Mouse (Mus musculus) stomach, embryonic 15.5 days (tissue): ENCODE results near the gene Larp6. TPM values are rescaled to one million over a fixed set of nuclear protein-coding genes. Genes with fewer than 3 reads are reported as not detected.

Experiments used
- ATAC-seq: fragments of 200-750 bp; cut with Nextera tagmentation; 2 replicates; pipeline ENCODE4 v1.8.0; 2017; ENCODE audit warnings: low read depth, moderate number of reproducible peaks, moderate TSS enrichment; ENCODE audit not compliant: insufficient read depth, low FRiP score
- H3K27ac ChIP-seq: fragments of 300-500 bp; sonication (generic); 2 replicates; pipeline ENCODE4 v1.5.1; 2015; ENCODE audit warnings: mild to moderate bottlenecking, inconsistent platforms
- H3K27me3 ChIP-seq: fragments of 300-500 bp; sonication (generic); replicated peaks from 2 replicates; pipeline ENCODE4 v1.6.1; 2015; ENCODE audit warnings: inconsistent platforms
- H3K36me3 ChIP-seq: fragments of 300-500 bp; sonication (generic); 2 replicates; pipeline ENCODE4 v1.6.1; 2015; ENCODE audit warnings: inconsistent platforms
- H3K4me1 ChIP-seq: fragments of 300-500 bp; sonication (generic); 2 replicates; pipeline ENCODE4 v1.6.1; 2015; ENCODE audit warnings: inconsistent platforms
- H3K4me2 ChIP-seq: fragments of 300-500 bp; sonication (generic); 2 replicates; pipeline ENCODE4 v1.6.1; 2015; ENCODE audit warnings: mild to moderate bottlenecking, inconsistent platforms
- H3K4me3 ChIP-seq: fragments of 300-500 bp; sonication (generic); replicated peaks from 2 replicates; pipeline ENCODE4 v1.5.1; 2015; ENCODE audit warnings: inconsistent platforms
- H3K9ac ChIP-seq: fragments of 300-500 bp; sonication (generic); 2 replicates; pipeline ENCODE4 v1.6.1; 2015; ENCODE audit warnings: inconsistent platforms
- H3K9me3 ChIP-seq: fragments of 300-500 bp; sonication (generic); 2 replicates; pipeline ENCODE4 v1.6.1; 2016; ENCODE audit warnings: inconsistent platforms
- WGBS: fragments of 180-500 bp; shearing (Covaris S2); methylation state at CpG from one replicate; pipeline ENCODE4 v1.1.7; 2015; 5-methylcytosine and 5-hydroxymethylcytosine counted together
- polyA plus RNA-seq: library from polyadenylated mRNA; unstranded; fragments of >200 nt; fragmentation: Nextera tagmentation; extraction: Ambion mirVana; gene quantifications from 2 replicates; pipeline ENCODE4 v1.2.1, GENCODE M21; 2015

Larp6 gene
- polyA plus RNA-seq, result 2.2 and 2.3 TPM in 2 replicates

GRCm38 (mm10) chr9:60712771-60713541 is at the start of gene Larp6:
Larp6 (plus strand) TSS chr9:60712989.
- Histone ChIP-seq H3K9me3 (no peaks in the 10 kb centered on the region), H3K4me1 (peaks cover 12% of the 10 kb centered on the region; the same call in 1 of the 2 replicates), H3K4me3 (peak within 1 kb of the TSS; percentile 60), H3K9ac (peak within 1 kb of the TSS; percentile 49), H3K27ac (no peak within 1 kb of the TSS), H3K4me2 (peak within 1 kb of the TSS; percentile 98), H3K27me3 (0 out of 2 replicates have a peak, but pooled peaks cover 2% of the 10 kb centered on the region), H3K36me3 (no peaks in the 10 kb centered on the region)
- ATAC-seq, result peak; percentile 39; the same call in 1 of the 2 replicates
- WGBS, result 3% methylated on average over 58 of the region's 66 CpGs

GRCm38 (mm10) chr9:60664385-60664784 is 48.4 kb upstream of the Larp6 start:
- Histone ChIP-seq H3K4me1 (no peaks in the 10 kb centered on the region), H3K9ac (no peak overlapping the region), H3K36me3 (no peaks in the 10 kb centered on the region), H3K4me2 (no peak overlapping the region), H3K4me3 (no peak overlapping the region), H3K27me3 (no peaks in the 10 kb centered on the region), H3K9me3 (no peaks in the 10 kb centered on the region), H3K27ac (no peak overlapping the region)
- no peak for ATAC-seq
- WGBS, result 92% methylated on average over 12 of the region's 12 CpGs

- no peak for ATAC-seq
- no peaks in the 10 kb centered on the region for H3K27me3 ChIP-seq
- H3K4me3 ChIP-seq, result no peak overlapping the region
- H3K4me1 ChIP-seq, result no peaks in the 10 kb centered on the region
- no peaks in the 10 kb centered on the region for H3K36me3 ChIP-seq
- no peak overlapping the region for H3K27ac ChIP-seq
- WGBS, result 87% methylated on average over 5 of the region's 5 CpGs
- H3K9me3 ChIP-seq, result no peaks in the 10 kb centered on the region
- H3K4me2 ChIP-seq, result no peak overlapping the region
- H3K9ac ChIP-seq, result no peak overlapping the region
These were observed 47.9 kb upstream of the Larp6 start for GRCm38 (mm10) chr9:60664866-60665265.

GRCm38 (mm10) chr9:60665535-60665934 is 47.3 kb upstream of the Larp6 start:
- no peak overlapping the region for H3K9ac ChIP-seq
- ATAC-seq, result no peak
- no peaks in the 10 kb centered on the region for H3K4me1 ChIP-seq
- no peak overlapping the region for H3K4me2 ChIP-seq
- no peaks in the 10 kb centered on the region for H3K9me3 ChIP-seq
- 93% methylated on average over 3 of the region's 3 CpGs for WGBS
- H3K4me3 ChIP-seq, result no peak overlapping the region
- no peaks in the 10 kb centered on the region for H3K36me3 ChIP-seq
- H3K27ac ChIP-seq, result no peak overlapping the region
- H3K27me3 ChIP-seq, result no peaks in the 10 kb centered on the region

- no peaks in the 10 kb centered on the region for H3K4me1 ChIP-seq
- H3K9me3 ChIP-seq, result no peaks in the 10 kb centered on the region
- no peaks in the 10 kb centered on the region for H3K36me3 ChIP-seq
- no peaks in the 10 kb centered on the region for H3K27me3 ChIP-seq
- 92% methylated on average over 6 of the region's 6 CpGs for WGBS
- ATAC-seq, result no peak
- no peak overlapping the region for H3K9ac ChIP-seq
- no peak overlapping the region for H3K4me3 ChIP-seq
- H3K4me2 ChIP-seq, result no peak overlapping the region
- H3K27ac ChIP-seq, result no peak overlapping the region
These were observed 43.9 kb upstream of the Larp6 start for GRCm38 (mm10) chr9:60668886-60669285.

GRCm38 (mm10) chr9:60672568-60672967 is 40.2 kb upstream of the Larp6 start:
- Histone ChIP-seq H3K4me3 (no peak overlapping the region), H3K27me3 (no peaks in the 10 kb centered on the region), H3K9me3 (no peaks in the 10 kb centered on the region), H3K27ac (no peak overlapping the region), H3K36me3 (no peaks in the 10 kb centered on the region), H3K9ac (no peak overlapping the region), H3K4me2 (no peak overlapping the region), H3K4me1 (no peaks in the 10 kb centered on the region)
- 94% methylated on average over 6 of the region's 6 CpGs for WGBS
- ATAC-seq, result no peak

- H3K36me3 ChIP-seq, result no peaks in the 10 kb centered on the region
- no peaks in the 10 kb centered on the region for H3K4me1 ChIP-seq
- no peak overlapping the region for H3K4me3 ChIP-seq
- no peak overlapping the region for H3K27ac ChIP-seq
- ATAC-seq, result no peak
- H3K4me2 ChIP-seq, result no peak overlapping the region
- no peaks in the 10 kb centered on the region for H3K27me3 ChIP-seq
- no peaks in the 10 kb centered on the region for H3K9me3 ChIP-seq
- H3K9ac ChIP-seq, result no peak overlapping the region
These were observed 38.0 kb upstream of the Larp6 start for GRCm38 (mm10) chr9:60674780-60675179.

GRCm38 (mm10) chr9:60676429-60676828 is 36.4 kb upstream of the Larp6 start:
- H3K27me3 ChIP-seq, result no peaks in the 10 kb centered on the region
- H3K36me3 ChIP-seq, result no peaks in the 10 kb centered on the region
- ATAC-seq, result no peak
- no peaks in the 10 kb centered on the region for H3K9me3 ChIP-seq
- no peaks in the 10 kb centered on the region for H3K4me1 ChIP-seq
- no peak overlapping the region for H3K27ac ChIP-seq
- no peak overlapping the region for H3K4me2 ChIP-seq
- H3K9ac ChIP-seq, result no peak overlapping the region
- 88% methylated on average over 4 of the region's 4 CpGs for WGBS
- no peak overlapping the region for H3K4me3 ChIP-seq

- no peak for ATAC-seq
- WGBS, result 64% methylated on average over 5 of the region's 5 CpGs
- Histone ChIP-seq H3K4me1 (no peaks in the 10 kb centered on the region), H3K9me3 (no peaks in the 10 kb centered on the region), H3K27me3 (no peaks in the 10 kb centered on the region), H3K4me2 (no peak overlapping the region), H3K9ac (no peak overlapping the region), H3K36me3 (no peaks in the 10 kb centered on the region), H3K27ac (no peak overlapping the region), H3K4me3 (no peak overlapping the region)
These were observed 33.9 kb upstream of the Larp6 start for GRCm38 (mm10) chr9:60678913-60679312.

GRCm38 (mm10) chr9:60681005-60681404 is 31.8 kb upstream of the Larp6 start:
- no peaks in the 10 kb centered on the region for H3K4me1 ChIP-seq
- H3K36me3 ChIP-seq, result no peaks in the 10 kb centered on the region
- no peaks in the 10 kb centered on the region for H3K9me3 ChIP-seq
- WGBS, result 92% methylated on average over 3 of the region's 3 CpGs
- no peak for ATAC-seq
- no peak overlapping the region for H3K4me3 ChIP-seq
- H3K4me2 ChIP-seq, result no peak overlapping the region
- no peak overlapping the region for H3K9ac ChIP-seq
- no peak overlapping the region for H3K27ac ChIP-seq
- no peaks in the 10 kb centered on the region for H3K27me3 ChIP-seq

GRCm38 (mm10) chr9:60682753-60683152 is 30.0 kb upstream of the Larp6 start:
- 91% methylated on average over 4 of the region's 4 CpGs for WGBS
- Histone ChIP-seq H3K9ac (no peak overlapping the region), H3K36me3 (no peaks in the 10 kb centered on the region), H3K27me3 (no peaks in the 10 kb centered on the region), H3K27ac (no peak overlapping the region), H3K4me3 (no peak overlapping the region), H3K4me2 (no peak overlapping the region), H3K4me1 (no peaks in the 10 kb centered on the region), H3K9me3 (no peaks in the 10 kb centered on the region)
- no peak for ATAC-seq

- H3K9me3 ChIP-seq, result no peaks in the 10 kb centered on the region
- peak overlapping the region; percentile 17; the same call in 1 of the 2 replicates for H3K9ac ChIP-seq
- 0 out of 2 replicates have a peak, but pooled peaks cover 5% of the 10 kb centered on the region for H3K4me1 ChIP-seq
- under 1% methylated on average over 7 of the region's 7 CpGs for WGBS
- H3K27ac ChIP-seq, result peak overlapping the region; percentile 76
- peak overlapping the region; percentile 63 for H3K4me3 ChIP-seq
- H3K27me3 ChIP-seq, result no peaks in the 10 kb centered on the region
- peak overlapping the region; percentile 64 for H3K4me2 ChIP-seq
- H3K36me3 ChIP-seq, result no peaks in the 10 kb centered on the region
- ATAC-seq, result peak; percentile 49; the same call in 1 of the 2 replicates
These were observed 25.4 kb upstream of the Larp6 start for GRCm38 (mm10) chr9:60687415-60687814.
